Mouse (Mus musculus): ENCODE data around the gene Prelp. TPM values are rescaled to one million over a fixed set of nuclear protein-coding genes. Genes with fewer than 3 reads are reported as not detected.

Gene Prelp
- total and polyA plus RNA-seq, 3 experiments, result not detected

DNA sequence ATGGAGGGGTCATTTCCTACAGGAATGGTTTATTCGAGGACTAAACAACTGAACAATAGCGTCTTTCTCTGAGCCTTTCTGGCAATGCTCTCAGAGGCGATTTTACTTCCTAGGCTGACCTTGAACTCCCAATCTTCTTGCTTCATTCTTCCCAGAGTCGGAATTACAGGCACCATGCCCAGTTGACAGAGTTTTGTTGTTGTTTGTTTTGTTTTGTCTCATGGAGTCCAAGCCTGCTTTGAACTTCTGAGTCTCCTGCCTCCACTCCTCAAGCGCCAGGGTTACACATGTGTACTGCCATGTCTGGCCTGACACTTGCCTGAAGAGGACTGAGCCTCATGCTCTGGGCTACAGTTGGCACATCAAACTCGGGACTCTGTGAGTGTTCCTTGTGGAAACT, 8.2 kb downstream of the Prelp start:
- no peak for TF ChIP-seq ZNF384 (IDR thresholded peaks at IDR 0.05; ENCODE audit: low read depth, low read length)
- no peak for TF ChIP-seq E2F4 (IDR thresholded peaks at IDR 0.05; ENCODE audit: borderline replicate concordance, low read depth, low read length)
- no peak for TF ChIP-seq MAX (IDR thresholded peaks at IDR 0.05; ENCODE audit: low read length)
- no peak for TF ChIP-seq MEF2A (IDR thresholded peaks at IDR 0.05; ENCODE audit: extremely low read depth, insufficient replicate concordance, low read depth, low read length, poor library complexity, severe bottlenecking)
- TF ChIP-seq RCOR1 (IDR thresholded peaks at IDR 0.05; ENCODE audit: low read depth, low read length), result no peak
- TF ChIP-seq SMC3 (IDR thresholded peaks at IDR 0.05; ENCODE audit: low read depth, low read length), result no peak
- TF ChIP-seq ZC3H11A (IDR thresholded peaks at IDR 0.05; ENCODE audit: low read depth, low read length), result no peak
- no peak for TF ChIP-seq RAD21 (IDR thresholded peaks at IDR 0.05; ENCODE audit: low read depth, low read length)
- no peak for TF ChIP-seq USF2 (IDR thresholded peaks at IDR 0.05; ENCODE audit: borderline replicate concordance in 1 of 2, insufficient read depth in 1 of 2, low read depth in 1 of 2, low read length in 2 of 2)
- TF ChIP-seq CHD2 (IDR thresholded peaks at IDR 0.05; ENCODE audit: low read length), result no peak
- no peak for TF ChIP-seq ZKSCAN1 (IDR thresholded peaks at IDR 0.05; ENCODE audit: low read depth, low read length)
- TF ChIP-seq TAL1 (IDR thresholded peaks at IDR 0.05; ENCODE audit: low read length), result no peak
- no peak for TF ChIP-seq HCFC1 (IDR thresholded peaks at IDR 0.05; ENCODE audit: low read depth, low read length)
- no peak for TF ChIP-seq CHD1 (IDR thresholded peaks at IDR 0.05; ENCODE audit: low read depth, low read length)
- no peak for TF ChIP-seq MYB (IDR thresholded peaks at IDR 0.05; ENCODE audit: low read depth, low read length)
- TF ChIP-seq GABPA (IDR thresholded peaks at IDR 0.05; ENCODE audit: low read depth, low read length), result no peak
- no peak for TF ChIP-seq NRF1 (IDR thresholded peaks at IDR 0.05; ENCODE audit: insufficient read depth, low read depth, low read length, poor library complexity, severe bottlenecking)
- no peak for TF ChIP-seq MXI1 (IDR thresholded peaks at IDR 0.05; ENCODE audit: low read depth, low read length)
- no peak for DNase-seq (ENCODE audit: low read depth, low spot score)
- no peak overlapping the region for H3K9ac ChIP-seq (ENCODE audit: control insufficient read depth, low read depth, low read length, poor library complexity, severe bottlenecking)
- H3K27me3 ChIP-seq (ENCODE audit: control insufficient read depth in 1 of 2, insufficient read depth in 2 of 2, low read length in 2 of 2), result peaks cover 6 to 9% of the 10 kb centered on the region in 2 experiments
- peaks cover 2% of the 10 kb centered on the region; the same call in 1 of the 2 replicates for H3K79me2 ChIP-seq (ENCODE audit: control insufficient read depth, insufficient read depth, low read length, poor library complexity)
- H3K9me3 ChIP-seq (replicated peaks; ENCODE audit: insufficient read depth, low read length), result no peaks in the 10 kb centered on the region
- H3K4me3 ChIP-seq (ENCODE audit: control insufficient read depth in 1 of 2, insufficient read depth in 1 of 2, low read depth in 2 of 2, low read length in 2 of 2), result no peak overlapping the region
- no peak overlapping the region for H3K27ac ChIP-seq (ENCODE audit: control insufficient read depth, low read depth, low read length)
- H3K4me1 ChIP-seq (ENCODE audit: control insufficient read depth in 1 of 2, insufficient read depth in 2 of 2, low read length in 2 of 2), result peaks cover 6 to 13% of the 10 kb centered on the region in 2 experiments; a peak in 3 of 4 replicates
- peaks cover 0 to 5% of the 10 kb centered on the region in 2 experiments; a peak in 2 of 4 replicates for H3K36me3 ChIP-seq (ENCODE audit: control insufficient read depth in 1 of 2, insufficient read depth in 2 of 2, low read length in 2 of 2)

DNA sequence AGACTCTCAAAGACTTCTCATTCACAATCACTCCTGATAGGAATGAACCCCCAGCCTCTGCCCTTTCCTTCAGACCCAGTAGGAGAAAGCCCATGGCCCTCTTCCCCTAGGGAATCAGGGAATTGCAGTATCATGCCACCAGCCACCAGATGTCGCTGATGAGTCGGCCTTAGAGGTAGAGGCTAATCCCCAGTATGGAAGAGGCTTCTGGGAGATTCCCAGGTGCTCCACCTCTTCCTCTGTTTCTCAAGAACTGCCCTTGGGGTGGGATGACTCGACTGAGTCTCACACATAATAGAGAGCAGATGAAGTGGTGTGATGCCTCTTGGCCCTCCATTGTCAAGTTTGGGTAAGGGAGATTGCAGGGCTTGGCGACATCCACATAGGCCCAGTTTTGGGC, 9.8 kb downstream of the Prelp start:
- peaks cover 0 to 1% of the 10 kb centered on the region in 2 experiments; a peak in 2 of 4 replicates for H3K27me3 ChIP-seq (ENCODE audit: control insufficient read depth in 1 of 2, insufficient read depth in 2 of 2, low read length in 2 of 2)
- H3K4me3 ChIP-seq (ENCODE audit: control insufficient read depth in 1 of 2, insufficient read depth in 1 of 2, low read depth in 2 of 2, low read length in 2 of 2), result no peak overlapping the region
- peaks cover 6 to 24% of the 10 kb centered on the region in 2 experiments; a peak in 3 of 4 replicates for H3K4me1 ChIP-seq (ENCODE audit: control insufficient read depth in 1 of 2, insufficient read depth in 2 of 2, low read length in 2 of 2)
- peaks cover 2% of the 10 kb centered on the region; the same call in 1 of the 2 replicates for H3K79me2 ChIP-seq (ENCODE audit: control insufficient read depth, insufficient read depth, low read length, poor library complexity)
- H3K36me3 ChIP-seq (ENCODE audit: control insufficient read depth in 1 of 2, insufficient read depth in 2 of 2, low read length in 2 of 2), result peaks cover 0 to 16% of the 10 kb centered on the region in 2 experiments; a peak in 2 of 4 replicates
- DNase-seq (ENCODE audit: low read depth, low spot score), result peak; percentile 71
- H3K9me3 ChIP-seq (replicated peaks; ENCODE audit: insufficient read depth, low read length), result no peaks in the 10 kb centered on the region
- H3K9ac ChIP-seq (ENCODE audit: control insufficient read depth, low read depth, low read length, poor library complexity, severe bottlenecking), result no peak overlapping the region
- H3K27ac ChIP-seq (ENCODE audit: control insufficient read depth, low read depth, low read length), result no peak overlapping the region
- TF ChIP-seq MYC (IDR thresholded peaks at IDR 0.05; ENCODE audit: low read depth, low read length), result no peak
- no peak for TF ChIP-seq NRF1 (IDR thresholded peaks at IDR 0.05; ENCODE audit: insufficient read depth, low read depth, low read length, poor library complexity, severe bottlenecking)
- TF ChIP-seq NELFE (IDR thresholded peaks at IDR 0.05; ENCODE audit: low read depth, low read length), result no peak
- no peak for TF ChIP-seq USF2 (IDR thresholded peaks at IDR 0.05; ENCODE audit: borderline replicate concordance in 1 of 2, insufficient read depth in 1 of 2, low read depth in 1 of 2, low read length in 2 of 2)
- no peak for TF ChIP-seq USF1 (IDR thresholded peaks at IDR 0.05; ENCODE audit: low read depth, low read length)
- no peak for TF ChIP-seq POLR2AphosphoS5 (IDR thresholded peaks at IDR 0.05; ENCODE audit: borderline replicate concordance, low read depth, low read length)
- TF ChIP-seq RCOR1 (IDR thresholded peaks at IDR 0.05; ENCODE audit: low read depth, low read length), result peak; percentile 43; the same call in 1 of the 2 replicates
- TF ChIP-seq JUND (IDR thresholded peaks at IDR 0.05; ENCODE audit: low read depth, low read length), result no peak
- no peak for TF ChIP-seq EP300 (IDR thresholded peaks at IDR 0.05; ENCODE audit: low read depth in 1 of 2, low read length in 2 of 2)
- no peak for TF ChIP-seq MAX (IDR thresholded peaks at IDR 0.05; ENCODE audit: low read length)
- 0 out of 2 replicates have a peak, but pooled peaks have one; percentile 25 for TF ChIP-seq MAZ (IDR thresholded peaks at IDR 0.05; ENCODE audit: low read depth, low read length)
- no peak for TF ChIP-seq ETS1 (IDR thresholded peaks at IDR 0.05; ENCODE audit: low read depth, low read length)
- no peak for TF ChIP-seq GABPA (IDR thresholded peaks at IDR 0.05; ENCODE audit: low read depth, low read length)
- no peak for TF ChIP-seq E2F4 (IDR thresholded peaks at IDR 0.05; ENCODE audit: borderline replicate concordance, low read depth, low read length)
- peak; percentile 93 to 99 (median 94) for TF ChIP-seq CTCF (IDR thresholded peaks at IDR 0.05 in 2 of 3, conservative IDR thresholded peaks at IDR 0.05 in 1 of 3; ENCODE audit: control insufficient read depth in 1 of 3, insufficient read depth in 1 of 3, low read depth in 2 of 3, low read length in 3 of 3, poor library complexity in 1 of 3, severe bottlenecking in 1 of 3)
- 0 out of 2 replicates have a peak, but pooled peaks have one; percentile 10 for TF ChIP-seq BHLHE40 (IDR thresholded peaks at IDR 0.05; ENCODE audit: borderline replicate concordance, low read depth, low read length)
- TF ChIP-seq CHD2 (IDR thresholded peaks at IDR 0.05; ENCODE audit: low read length), result no peak
- no peak for TF ChIP-seq ELF1 (IDR thresholded peaks at IDR 0.05; ENCODE audit: low read depth, low read length)
- TF ChIP-seq SMC3 (IDR thresholded peaks at IDR 0.05; ENCODE audit: low read depth, low read length), result peak; percentile 97

Data from MEL (cell line).